Mouse (Mus musculus) stomach, postnatal 0 days (tissue): ENCODE measurements at regions not wholly inside any gene's neighbourhood (a gene's known extent, or its start where the extent isn't known, plus 50 kb on each side); places are given as distances from the start of the nearest gene placed in this dataset.

ENCODE experiments used
- CTCF ChIP-seq: IDR thresholded peaks from 2 replicates; pipeline ENCODE4 v1.5.1; 2016; ENCODE audit warnings: antibody characterized with exemption, low read depth, mild to moderate bottlenecking, moderate library complexity
- EP300 ChIP-seq: optimal IDR thresholded peaks from 2 replicates; pipeline ENCODE3; 2016; ENCODE audit warnings: antibody characterized with exemption

DNA sequence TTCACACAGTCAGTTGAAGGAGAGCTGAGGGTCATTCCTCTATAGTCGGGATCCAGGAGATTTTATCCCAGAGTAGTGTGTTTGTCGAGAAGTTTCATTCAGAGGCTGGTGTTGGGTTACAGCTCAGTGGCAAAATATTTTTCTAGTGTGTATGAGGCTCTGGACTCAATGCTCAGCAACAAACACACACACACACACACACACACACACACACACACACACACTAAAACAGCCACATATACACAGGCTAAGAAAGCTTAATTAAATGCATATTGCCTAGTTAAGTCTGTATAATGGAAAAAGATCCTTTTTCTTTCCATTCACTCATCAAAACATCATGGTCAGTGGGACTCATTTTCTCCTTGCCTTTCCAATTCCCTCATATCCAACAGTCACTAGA, 110.4 kb upstream of the Arhgef26 start:
- TF ChIP-seq EP300 (no peak), CTCF (no peak)
